Mouse (Mus musculus): ENCODE measurements around the gene Washc1. TPM values are rescaled to one million over a fixed set of nuclear protein-coding genes. Genes with fewer than 3 reads are reported as not detected.
"Not testable (repeated sequence)": the region's sequence is repeated elsewhere in the genome, so short reads cannot be mapped to it uniquely, and the experiment has no call there.

Gene Washc1
- 15.2 and 17.1 TPM in 2 replicates for polyA plus RNA-seq (2015; fragmentation: Nextera tagmentation; extraction: Ambion mirVana)

- Histone ChIP-seq H3K27me3 (no peaks in the 10 kb centered on the region), H3K27ac (replicated peaks) (peak within 1 kb of the TSS; percentile 84), H3K4me2 (peak within 1 kb of the TSS; percentile 72), H3K4me3 (replicated peaks) (peak within 1 kb of the TSS; percentile 92), H3K9me3 (replicated peaks) (no peaks in the 10 kb centered on the region), H3K4me1 (replicated peaks) (peaks cover 38% of the 10 kb centered on the region), H3K9ac (peak within 1 kb of the TSS; percentile 89), H3K36me3 (replicated peaks) (peaks cover 29% of the 10 kb centered on the region)
- WGBS (ENCODE audit: insufficient replicate concordance) = under 1% methylated on average over 41 of the region's 41 CpGs
- ATAC-seq (ENCODE audit: insufficient read depth) = peak; percentile 98
These were observed at the start of gene Washc1 for GRCm38 (mm10) chr17:66111402-66111959. Washc1 (plus strand) TSS chr17:66111545.

GRCm38 (mm10) chr17:66065115-66065514, 46.2 kb upstream of the Washc1 start:
- Histone ChIP-seq H3K9ac (no peak overlapping the region), H3K36me3 (replicated peaks) (no peaks in the 10 kb centered on the region), H3K4me1 (replicated peaks) (no peaks in the 10 kb centered on the region; the same call in 1 of the 2 replicates), H3K4me2 (no peak overlapping the region), H3K27me3 (no peaks in the 10 kb centered on the region), H3K4me3 (replicated peaks) (no peak overlapping the region), H3K27ac (replicated peaks) (no peak overlapping the region), H3K9me3 (replicated peaks) (no peaks in the 10 kb centered on the region)
- 70% methylated on average over 4 of the region's 4 CpGs for WGBS (ENCODE audit: insufficient replicate concordance)
- ATAC-seq (ENCODE audit: insufficient read depth) = no peak

DNA sequence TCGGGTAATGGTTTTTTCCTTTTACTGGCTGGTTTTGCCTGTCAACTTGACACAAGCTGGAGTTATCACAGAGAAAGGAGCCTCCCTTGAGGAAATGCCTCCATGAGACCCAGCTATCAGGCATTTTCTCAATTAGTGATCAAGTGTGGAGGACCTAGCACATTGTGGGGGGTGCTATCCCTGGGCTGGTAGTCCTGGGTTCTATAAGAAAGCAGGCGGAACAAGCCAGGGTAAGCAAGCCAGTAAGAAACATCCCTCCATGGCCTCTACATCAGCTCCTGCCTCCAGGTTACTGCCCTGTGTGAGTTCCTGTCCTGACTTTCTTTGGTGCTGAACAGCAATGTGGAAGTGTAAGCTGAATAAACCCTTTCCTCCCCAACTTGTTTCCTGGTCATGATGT, 42.3 kb upstream of the Washc1 start:
- not testable (repeated sequence) for ATAC-seq (ENCODE audit: insufficient read depth); H3K9me3 ChIP-seq (replicated peaks); H3K27me3 ChIP-seq; H3K36me3 ChIP-seq (replicated peaks); H3K4me1 ChIP-seq (replicated peaks); H3K27ac ChIP-seq (replicated peaks); H3K4me2 ChIP-seq; H3K9ac ChIP-seq; H3K4me3 ChIP-seq (replicated peaks)
- 78% methylated on average over 2 of the region's 2 CpGs for WGBS (ENCODE audit: insufficient replicate concordance)

GRCm38 (mm10) chr17:66073971-66074370, 37.4 kb upstream of the Washc1 start:
- 71% methylated on average over 7 of the region's 7 CpGs for WGBS (ENCODE audit: insufficient replicate concordance)
- H3K9ac ChIP-seq = no peak overlapping the region
- peaks cover 32% of the 10 kb centered on the region for H3K4me1 ChIP-seq (replicated peaks)
- H3K4me3 ChIP-seq (replicated peaks) = no peak overlapping the region
- H3K36me3 ChIP-seq (replicated peaks) = no peaks in the 10 kb centered on the region
- no peaks in the 10 kb centered on the region for H3K9me3 ChIP-seq (replicated peaks)
- no peak for ATAC-seq (ENCODE audit: insufficient read depth)
- H3K4me2 ChIP-seq = no peak overlapping the region
- no peak overlapping the region for H3K27ac ChIP-seq (replicated peaks)
- H3K27me3 ChIP-seq = no peaks in the 10 kb centered on the region

- Histone ChIP-seq H3K4me1 (replicated peaks) (peaks cover 32% of the 10 kb centered on the region), H3K4me2 (peak overlapping the region; percentile 98), H3K36me3 (replicated peaks) (peaks cover 13% of the 10 kb centered on the region), H3K9ac (peak overlapping the region; percentile 80), H3K9me3 (replicated peaks) (no peaks in the 10 kb centered on the region), H3K27me3 (no peaks in the 10 kb centered on the region), H3K4me3 (replicated peaks) (peak overlapping the region; percentile 97), H3K27ac (replicated peaks) (peak overlapping the region; percentile 99)
- no peak for ATAC-seq (ENCODE audit: insufficient read depth)
- WGBS (ENCODE audit: insufficient replicate concordance) = 6% methylated on average over 12 of the region's 12 CpGs
These were observed 35.5 kb upstream of the Washc1 start for GRCm38 (mm10) chr17:66075827-66076173.

DNA sequence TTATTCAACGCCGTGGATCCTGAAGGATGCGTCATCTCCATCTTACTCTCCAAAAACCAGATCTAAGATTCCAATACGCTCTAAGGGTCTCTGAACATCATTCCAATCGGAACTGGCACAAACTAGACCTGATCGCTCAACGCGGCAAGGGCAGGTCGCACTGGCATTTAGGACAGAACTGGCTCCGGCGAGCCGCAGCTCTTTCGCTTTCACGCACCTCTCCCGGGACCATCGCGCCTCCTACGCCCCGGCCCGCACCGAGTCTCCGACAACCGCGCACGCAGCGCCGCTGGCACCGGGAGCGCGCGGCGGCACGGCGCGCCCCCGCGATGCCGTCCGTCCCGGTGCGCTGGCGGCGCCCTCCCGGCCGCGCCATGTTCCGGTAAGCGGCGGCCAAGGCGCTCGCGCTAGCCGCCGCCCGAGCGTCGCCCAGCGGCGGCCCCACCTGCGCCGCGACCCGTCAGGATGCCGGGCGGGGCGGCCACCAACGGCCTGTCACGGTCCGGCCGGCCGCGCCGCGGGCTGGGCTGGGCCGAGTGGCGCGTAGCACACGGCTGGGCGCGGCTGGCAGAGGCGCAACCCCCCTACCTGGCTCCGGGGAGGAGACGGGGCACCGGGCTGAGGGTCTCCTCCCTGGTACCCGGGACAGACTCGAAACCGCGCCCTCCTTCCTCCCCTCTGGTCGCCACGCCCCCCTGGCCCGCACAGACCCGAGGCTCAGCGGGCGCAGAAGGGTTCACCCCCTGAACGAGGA, 35.0 kb upstream of the Washc1 start:
- H3K4me3 ChIP-seq (replicated peaks) = peak overlapping the region; percentile 97
- H3K27ac ChIP-seq (replicated peaks) = peak overlapping the region; percentile 99
- H3K9ac ChIP-seq = peak overlapping the region; percentile 80
- ATAC-seq (ENCODE audit: insufficient read depth) = peak; percentile 81
- H3K4me1 ChIP-seq (replicated peaks) = peaks cover 32% of the 10 kb centered on the region
- H3K27me3 ChIP-seq = no peaks in the 10 kb centered on the region
- peaks cover 18% of the 10 kb centered on the region for H3K36me3 ChIP-seq (replicated peaks)
- peak overlapping the region; percentile 98 for H3K4me2 ChIP-seq
- WGBS (ENCODE audit: insufficient replicate concordance) = under 1% methylated on average over 83 of the region's 95 CpGs
- no peaks in the 10 kb centered on the region for H3K9me3 ChIP-seq (replicated peaks)

GRCm38 (mm10) chr17:66076934-66077333, 34.4 kb upstream of the Washc1 start, which contains the start of gene Ankrd12:
Ankrd12 (minus strand) TSS chr17:66077089.
- peak within 1 kb of the TSS; percentile 98 for H3K4me2 ChIP-seq
- peak; percentile 95 for ATAC-seq (ENCODE audit: insufficient read depth)
- H3K27ac ChIP-seq (replicated peaks) = peak within 1 kb of the TSS; percentile 99

DNA sequence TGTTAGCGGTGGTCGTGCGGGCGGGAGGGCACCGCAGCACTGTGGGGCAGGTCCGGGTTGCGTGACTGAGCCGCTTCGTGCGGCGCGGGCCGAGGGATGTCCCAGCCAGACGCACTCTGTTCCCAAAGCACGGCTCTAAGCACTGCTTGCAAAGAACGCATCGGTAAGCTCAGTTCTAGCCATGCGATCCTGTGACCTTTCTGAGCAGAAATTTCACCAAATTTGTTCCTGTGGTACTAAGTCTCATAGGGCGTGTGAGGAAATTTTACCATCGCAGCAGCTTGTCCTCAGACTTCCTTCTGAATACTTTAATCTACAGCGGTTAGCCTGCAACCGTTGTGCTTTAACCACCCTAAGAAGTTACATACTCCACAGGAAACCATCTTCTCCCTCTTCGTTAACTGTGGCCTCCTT, 33.9 kb upstream of the Washc1 start:
- Histone ChIP-seq H3K9ac (peak overlapping the region; percentile 74), H3K4me2 (peak overlapping the region; percentile 98), H3K36me3 (replicated peaks) (peaks cover 24% of the 10 kb centered on the region), H3K27ac (replicated peaks) (peak overlapping the region; percentile 99), H3K4me1 (replicated peaks) (peaks cover 27% of the 10 kb centered on the region), H3K4me3 (replicated peaks) (peak overlapping the region; percentile 97), H3K27me3 (no peaks in the 10 kb centered on the region), H3K9me3 (replicated peaks) (no peaks in the 10 kb centered on the region)
- under 1% methylated on average over 23 of the region's 23 CpGs for WGBS (ENCODE audit: insufficient replicate concordance)
- peak; percentile 33 for ATAC-seq (ENCODE audit: insufficient read depth)

More at GRCm38 (mm10) chr17:66076934-66077333, 34.4 kb upstream of the Washc1 start, which contains the start of gene Ankrd12:
- Histone ChIP-seq H3K9ac (peak within 1 kb of the TSS; percentile 80), H3K36me3 (replicated peaks) (peaks cover 24% of the 10 kb centered on the region), H3K27me3 (no peaks in the 10 kb centered on the region), H3K9me3 (replicated peaks) (no peaks in the 10 kb centered on the region), H3K4me1 (replicated peaks) (peaks cover 28% of the 10 kb centered on the region), H3K4me3 (replicated peaks) (peak within 1 kb of the TSS; percentile 97)
- WGBS (ENCODE audit: insufficient replicate concordance) = 2% methylated on average over 53 of the region's 53 CpGs

DNA sequence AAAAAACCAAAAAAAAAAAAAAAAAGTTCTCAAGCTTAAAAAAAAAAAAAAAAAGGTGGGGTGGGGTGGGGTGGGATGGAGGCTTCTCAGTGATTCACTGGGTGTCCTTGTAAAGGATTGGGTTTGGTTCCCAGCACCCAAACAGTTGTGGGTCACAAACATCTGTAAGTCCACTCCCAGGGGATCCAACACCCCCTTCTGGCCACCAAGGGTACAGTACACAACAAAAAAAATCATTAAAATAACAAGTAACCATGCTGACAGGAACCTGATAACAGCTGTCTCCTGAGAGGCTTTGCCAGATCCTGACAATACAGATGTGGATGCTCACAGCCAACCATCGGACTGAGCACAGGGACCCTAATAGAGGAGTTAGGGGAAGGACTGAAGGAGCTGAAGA, 26.9 kb upstream of the Washc1 start:
- H3K27ac ChIP-seq (replicated peaks) = no peak overlapping the region
- no peak for ATAC-seq (ENCODE audit: insufficient read depth)
- no peaks in the 10 kb centered on the region for H3K9me3 ChIP-seq (replicated peaks)
- no peak overlapping the region for H3K9ac ChIP-seq
- H3K27me3 ChIP-seq = no peaks in the 10 kb centered on the region
- peaks cover 63% of the 10 kb centered on the region for H3K36me3 ChIP-seq (replicated peaks)
- no peaks in the 10 kb centered on the region for H3K4me1 ChIP-seq (replicated peaks)
- no peak overlapping the region for H3K4me3 ChIP-seq (replicated peaks)
- WGBS (ENCODE audit: insufficient replicate concordance) = 54% methylated on average over 1 of the region's 1 CpGs
- H3K4me2 ChIP-seq = no peak overlapping the region

DNA sequence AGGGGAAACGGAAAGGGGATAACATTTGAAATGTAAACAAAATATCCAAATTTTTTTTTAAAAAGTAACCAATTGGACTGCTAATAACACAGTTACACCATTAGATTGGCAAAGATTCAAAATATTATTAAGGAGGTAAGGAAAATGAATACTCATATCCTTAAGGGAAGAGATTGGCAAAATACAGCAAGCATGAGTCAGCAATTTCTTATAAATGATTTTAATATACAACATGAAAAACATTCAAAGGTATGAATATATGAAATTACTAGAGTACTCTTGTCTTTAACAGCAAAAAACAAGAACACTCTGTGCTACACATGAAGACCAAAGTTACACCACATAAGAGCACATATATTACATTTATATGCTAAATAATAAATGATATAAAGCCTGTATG, 26.3 kb upstream of the Washc1 start:
- ATAC-seq (ENCODE audit: insufficient read depth) = no peak
- H3K27me3 ChIP-seq = no peaks in the 10 kb centered on the region
- H3K27ac ChIP-seq (replicated peaks) = no peak overlapping the region
- no peaks in the 10 kb centered on the region for H3K9me3 ChIP-seq (replicated peaks)
- H3K4me3 ChIP-seq (replicated peaks) = no peak overlapping the region
- H3K9ac ChIP-seq = no peak overlapping the region
- peaks cover 61% of the 10 kb centered on the region for H3K36me3 ChIP-seq (replicated peaks)
- H3K4me1 ChIP-seq (replicated peaks) = no peaks in the 10 kb centered on the region
- WGBS (ENCODE audit: insufficient replicate concordance) = 90% methylated on average over 1 of the region's 1 CpGs
- H3K4me2 ChIP-seq = no peak overlapping the region

DNA sequence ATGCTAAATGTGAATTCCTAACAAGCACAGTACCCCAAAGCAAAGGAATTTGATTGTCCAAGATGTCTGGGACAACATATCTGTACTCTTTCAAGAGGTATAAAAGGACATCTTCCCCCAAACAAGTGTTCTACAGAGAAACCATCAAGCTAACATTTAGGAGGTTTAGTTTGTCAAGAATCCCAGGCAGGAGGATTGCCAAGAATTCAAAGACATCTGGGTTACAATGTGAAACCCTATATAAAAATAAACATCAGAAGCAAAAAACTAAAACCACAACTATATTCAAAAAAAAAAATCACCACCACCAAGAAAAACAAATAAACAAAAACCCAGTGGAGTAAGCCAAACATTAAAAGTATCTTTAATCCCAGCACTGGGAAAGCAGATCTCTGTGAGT, 21.1 kb upstream of the Washc1 start:
- no peaks in the 10 kb centered on the region for H3K4me1 ChIP-seq (replicated peaks)
- no peak overlapping the region for H3K4me2 ChIP-seq
- no peak for ATAC-seq (ENCODE audit: insufficient read depth)
- no peaks in the 10 kb centered on the region for H3K9me3 ChIP-seq (replicated peaks)
- H3K36me3 ChIP-seq (replicated peaks) = peaks cover 41% of the 10 kb centered on the region
- H3K4me3 ChIP-seq (replicated peaks) = no peak overlapping the region
- H3K27ac ChIP-seq (replicated peaks) = no peak overlapping the region
- no peak overlapping the region for H3K9ac ChIP-seq
- no peaks in the 10 kb centered on the region for H3K27me3 ChIP-seq

Data from liver, embryonic 15.5 days (tissue).